Mouse (Mus musculus) CH12.LX (cell line): Measurements from ENCODE around the gene Eri3. TPM values are rescaled to one million over a fixed set of nuclear protein-coding genes. Genes with fewer than 3 reads are reported as not detected.

Source experiments
- DNase-seq: peaks from one replicate; pipeline ENCODE4 v3.0.0-alpha.2; 2013; ENCODE audit errors: extremely low read depth
- H3K27ac ChIP-seq: 2 replicates; pipeline ENCODE4 v1.5.1; 2012; ENCODE audit warnings: low read depth, mild to moderate bottlenecking, control low read depth, moderate library complexity; ENCODE audit not compliant: insufficient read depth
- H3K27me3 ChIP-seq: replicated peaks from 2 replicates; pipeline ENCODE3; 2012; ENCODE audit warnings: inconsistent platforms
- H3K36me3 ChIP-seq, 2 experiments: replicated peaks in 1 of 2; 2 replicates each; pipeline versions ENCODE3 to v1.6.1; 2012; ENCODE audit warnings: inconsistent platforms in 1 of 2, low read length in 1 of 2, mild to moderate bottlenecking in 1 of 2, mixed read lengths in 1 of 2, moderate library complexity in 1 of 2; ENCODE audit not compliant: control insufficient read depth in 1 of 2, insufficient read depth in 1 of 2
- H3K4me1 ChIP-seq, 2 experiments: 2 replicates each; pipeline ENCODE4 v1.6.1; 2012; ENCODE audit warnings: inconsistent platforms in 1 of 2, moderate library complexity in 1 of 2; ENCODE audit not compliant: insufficient read depth in 2 of 2, control insufficient read depth in 1 of 2
- H3K4me2 ChIP-seq: 2 replicates; pipeline ENCODE4 v1.6.1; 2012; ENCODE audit warnings: low read depth, mild to moderate bottlenecking, control low read depth; ENCODE audit not compliant: poor library complexity, insufficient read depth, severe bottlenecking
- H3K4me3 ChIP-seq, 3 experiments: fragments of 150-350 bp in 1 of 3; sonication (generic) in 1 of 3; replicated peaks in 1 of 3; 2 replicates each; pipeline versions ENCODE3 to v1.5.1; 2011 to 2012; ENCODE audit warnings: low read depth in 2 of 3, low read length in 2 of 3, mild to moderate bottlenecking in 2 of 3, moderate library complexity in 2 of 3, control low read depth in 1 of 3, improper control_type of control experiment in 1 of 3, inconsistent platforms in 1 of 3, mixed read lengths in 1 of 3; ENCODE audit not compliant: poor library complexity in 1 of 3
- H3K79me2 ChIP-seq: replicated peaks from 2 replicates; pipeline ENCODE4 v1.6.1; 2012; ENCODE audit warnings: mild to moderate bottlenecking, moderate library complexity; ENCODE audit not compliant: control insufficient read depth, poor library complexity, insufficient read depth, severe bottlenecking; ENCODE audit errors: extremely low read depth
- H3K9ac ChIP-seq: 2 replicates; pipeline ENCODE4 v1.6.1; 2012; ENCODE audit warnings: low read depth, mild to moderate bottlenecking, control low read depth, moderate library complexity; ENCODE audit not compliant: insufficient read depth
- H3K9me3 ChIP-seq: replicated peaks from 2 replicates; pipeline ENCODE3; 2012; ENCODE audit warnings: low read length, inconsistent platforms, mixed read lengths
- CTCF ChIP-seq, 2 experiments: IDR thresholded peaks in 1 of 2; conservative IDR thresholded peaks in 1 of 2; 2 replicates each; pipeline ENCODE4 v1.5.1; 2011 to 2012; ENCODE audit warnings: low read depth in 2 of 2, low read length in 2 of 2, improper control_type of control experiment in 1 of 2, inconsistent platforms in 1 of 2, mild to moderate bottlenecking in 1 of 2, moderate library complexity in 1 of 2
- E2F4 ChIP-seq: IDR thresholded peaks from 2 replicates; pipeline ENCODE4 v1.6.1; 2011; ENCODE audit warnings: low read depth, low read length, improper control_type of control experiment; ENCODE audit not compliant: insufficient replicate concordance
- EP300 ChIP-seq: IDR thresholded peaks from 2 replicates; pipeline ENCODE4 v1.6.1; 2011; ENCODE audit warnings: low read length, improper control_type of control experiment
- ETS1 ChIP-seq: conservative IDR thresholded peaks from 2 replicates; pipeline ENCODE4 v1.6.1; 2012; ENCODE audit warnings: low read depth, mild to moderate bottlenecking, inconsistent platforms, low read length, improper control_type of control experiment, moderate library complexity
- JUND ChIP-seq: conservative IDR thresholded peaks from 2 replicates; pipeline ENCODE4 v1.6.1; 2011; ENCODE audit warnings: low read depth, low read length, improper control_type of control experiment
- MAFK ChIP-seq: IDR thresholded peaks from 2 replicates; pipeline ENCODE4 v1.6.1; 2011; ENCODE audit warnings: low read length, improper control_type of control experiment; ENCODE audit not compliant: insufficient replicate concordance
- MAX ChIP-seq: IDR thresholded peaks from 2 replicates; pipeline ENCODE4 v1.6.1; 2011; ENCODE audit warnings: low read length, improper control_type of control experiment
- MYC ChIP-seq: IDR thresholded peaks from 2 replicates; pipeline ENCODE4 v1.6.1; 2011; ENCODE audit warnings: low read depth, mild to moderate bottlenecking, improper control_type of control experiment, low read length
- NRF1 ChIP-seq: IDR thresholded peaks from 2 replicates; pipeline ENCODE4 v1.6.1; 2014; ENCODE audit warnings: low read depth, mild to moderate bottlenecking, inconsistent platforms, low read length, improper control_type of control experiment, moderate library complexity
- POLR2A ChIP-seq: IDR thresholded peaks from 2 replicates; pipeline ENCODE4 v1.6.1; 2011; ENCODE audit warnings: low read depth, mild to moderate bottlenecking, improper control_type of control experiment, low read length
- POLR2AphosphoS2 ChIP-seq: IDR thresholded peaks from 2 replicates; pipeline ENCODE4 v1.6.1; 2011; ENCODE audit warnings: low read depth, low read length, improper control_type of control experiment
- RAD21 ChIP-seq: IDR thresholded peaks from 2 replicates; pipeline ENCODE4 v1.6.1; 2011; ENCODE audit warnings: low read depth, mild to moderate bottlenecking, low read length, improper control_type of control experiment, moderate library complexity
- TCF12 ChIP-seq: IDR thresholded peaks from 2 replicates; pipeline ENCODE4 v1.6.1; 2014; ENCODE audit warnings: low read depth, mild to moderate bottlenecking, inconsistent platforms, low read length, improper control_type of control experiment
- USF1 ChIP-seq: IDR thresholded peaks from 2 replicates; pipeline ENCODE4 v1.6.1; 2014; ENCODE audit warnings: low read depth, mild to moderate bottlenecking, inconsistent platforms, low read length, improper control_type of control experiment
- ZMIZ1 ChIP-seq: IDR thresholded peaks from 2 replicates; pipeline ENCODE4 v1.6.1; 2012; ENCODE audit warnings: low read depth, mild to moderate bottlenecking, inconsistent platforms, low read length, improper control_type of control experiment
- dilution Hi-C: fragments of 300-500 bp; cut with MboI; formaldehyde crosslinking; loops from 2 replicates; pipeline ENCODE4 v1.14.3; 2020; ENCODE audit warnings: low sequenced_read_pairs; ENCODE audit not compliant: extremely low pct_unique_long_range_greater_than_20kb, extremely low pct_ligation_motif_present
- in situ Hi-C: fragments of 300-500 bp; cut with MboI; formaldehyde crosslinking; loops from 3 replicates; pipeline ENCODE4 v1.14.3; 2019; ENCODE audit warnings: low sequenced_read_pairs, low pct_ligation_motif_present, low pct_unique_long_range_greater_than_20kb, mixed read lengths
- polyA plus RNA-seq: library from polyadenylated mRNA; unstranded; fragments of >175 nt; gene quantifications from 2 replicates; pipeline ENCODE4 v1.2.1, GENCODE M21; 2012; ENCODE audit warnings: low read depth; ENCODE audit not compliant: insufficient read length
- total RNA-seq, 2 experiments: library from RNA; depleted of rRNA; stranded (reverse); fragments of 300-350 nt in 1 of 2; fragments of >200 nt in 1 of 2; gene quantifications; 2 replicates each; pipeline ENCODE4 v1.2.3; 2012 to 2014

The Eri3 gene
- total and polyA plus RNA-seq, 3 experiments, result 31.2 to 38.0 (median 31.9) TPM

DNA sequence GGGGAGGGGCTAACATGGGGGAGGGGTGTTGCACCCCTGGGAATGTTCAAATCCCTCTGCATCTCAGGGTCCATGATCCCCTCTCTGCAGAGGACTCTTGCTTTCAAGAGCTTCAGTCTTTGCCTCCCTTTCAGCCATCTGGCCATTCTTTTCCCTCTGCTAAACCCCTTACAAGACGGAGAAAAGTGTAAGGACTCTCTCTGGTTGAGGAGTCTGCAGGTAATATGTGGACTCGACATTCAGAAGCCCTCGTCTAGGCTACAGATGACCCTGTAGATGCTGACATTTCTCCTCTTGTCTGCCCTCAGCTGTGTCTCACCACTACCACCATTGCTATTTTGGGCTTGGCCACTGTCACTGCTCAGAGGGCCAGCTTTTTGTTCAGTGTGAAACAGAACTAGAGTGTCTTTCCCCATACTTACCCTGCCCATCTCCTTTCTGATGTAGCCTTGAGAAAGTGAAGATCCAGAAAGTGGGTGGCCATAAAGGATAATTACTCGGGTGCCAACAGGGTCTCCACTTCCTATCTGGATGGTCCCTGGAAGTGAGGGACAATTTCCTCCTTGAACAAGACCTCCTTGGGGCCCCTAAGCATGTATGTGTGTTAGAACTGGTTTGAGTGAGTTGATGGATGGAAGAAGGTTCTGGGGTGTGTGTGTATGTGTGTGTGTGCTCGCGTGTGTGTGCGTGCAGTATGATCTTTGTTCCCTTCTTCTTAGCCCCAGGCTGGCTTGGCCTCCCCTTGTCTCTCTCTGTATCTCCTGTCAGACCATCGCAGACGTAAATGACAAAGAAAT is 104.7 kb downstream of the Eri3 start:
- Histone ChIP-seq H3K36me3 (peaks cover 2 to 58% of the 10 kb centered on the region in 2 experiments), H3K27me3 (no peaks in the 10 kb centered on the region)
- DNase-seq, result no peak
- TF ChIP-seq EP300, result no peak
- TF ChIP-seq, all 38 proteins: peak for 0
- peaks cover 19 to 63% of the 10 kb centered on the region in 2 experiments for H3K4me1 ChIP-seq
- dilution Hi-C loops (no loop called here), in situ Hi-C loops (loop anchor here (10.0 kb wide), 1 partner anchor 330 kb away; no protein-coding TSS in a partner anchor)
- no peak overlapping the region for H3K4me3 ChIP-seq
- no peak overlapping the region for H3K27ac ChIP-seq
- H3K9ac ChIP-seq, result no peak overlapping the region
- H3K4me2 ChIP-seq, result no peak overlapping the region
- no peaks in the 10 kb centered on the region for H3K79me2 ChIP-seq
- H3K9me3 ChIP-seq, result no peaks in the 10 kb centered on the region

DNA sequence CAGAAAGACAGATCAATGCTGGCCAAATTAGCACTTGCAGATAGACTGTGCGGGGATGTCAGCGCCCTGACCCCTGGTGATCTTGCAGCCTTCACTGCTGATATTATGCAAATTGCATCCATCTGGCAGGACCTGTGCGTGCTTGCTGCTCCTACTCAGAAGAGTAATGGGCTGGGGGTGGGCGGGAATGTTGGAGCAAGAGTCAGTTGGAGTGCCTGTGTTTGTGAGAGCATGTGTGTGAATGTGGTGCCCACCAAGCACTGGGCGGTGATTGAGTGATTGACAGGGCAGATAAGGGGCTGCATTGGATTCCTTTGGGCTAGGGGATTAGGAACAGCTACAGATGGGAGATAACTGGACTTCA is 105.3 kb downstream of the Eri3 start:
- no peak for DNase-seq
- peaks cover 0 to 56% of the 10 kb centered on the region in 2 experiments for H3K36me3 ChIP-seq

DNA sequence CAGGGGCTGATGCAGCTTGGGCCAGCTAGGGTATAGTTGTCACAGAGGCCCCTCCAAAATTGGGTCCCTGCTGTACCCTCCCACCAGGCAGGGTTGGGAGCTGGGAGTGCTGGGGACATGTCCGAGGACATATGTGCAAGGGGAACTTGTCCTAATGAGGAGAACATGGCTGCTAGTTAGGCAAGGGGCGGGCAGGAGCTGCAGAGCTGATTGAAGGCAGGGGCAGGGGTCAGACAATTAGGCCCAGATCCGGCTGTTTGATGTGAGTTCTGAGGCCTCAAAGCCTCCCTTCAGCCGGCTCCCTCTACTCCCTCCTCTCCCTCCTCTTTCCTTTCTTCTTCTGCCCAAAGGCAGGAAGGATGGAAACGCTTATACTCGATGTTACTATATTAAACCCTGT is 106.8 kb downstream of the Eri3 start:
- no peaks in the 10 kb centered on the region for H3K27me3 ChIP-seq
- no peak overlapping the region for H3K27ac ChIP-seq
- no peaks in the 10 kb centered on the region for H3K9me3 ChIP-seq
- peaks cover 16 to 58% of the 10 kb centered on the region in 2 experiments for H3K4me1 ChIP-seq
- peaks cover 0 to 53% of the 10 kb centered on the region in 2 experiments for H3K36me3 ChIP-seq
- DNase-seq, result no peak
- H3K4me2 ChIP-seq, result no peak overlapping the region
- dilution Hi-C loops (no loop called here), in situ Hi-C loops (loop anchor here (10.0 kb wide), 1 partner anchor 332 kb away; no protein-coding TSS in a partner anchor)
- no peaks in the 10 kb centered on the region for H3K79me2 ChIP-seq
- no peak overlapping the region for H3K4me3 ChIP-seq
- TF ChIP-seq EP300 (no peak), MAFK (no peak), ETS1 (no peak), JUND (no peak), E2F4 (no peak), POLR2A (no peak), TCF12 (no peak), RAD21 (no peak), USF1 (no peak), MYC (no peak), NRF1 (no peak)
- no peak overlapping the region for H3K9ac ChIP-seq

More for the DNA sequence above, 105.3 kb downstream of the Eri3 start:
- no peaks in the 10 kb centered on the region for H3K9me3 ChIP-seq
- no peak overlapping the region for H3K4me3 ChIP-seq
- no peak overlapping the region for H3K27ac ChIP-seq
- TF ChIP-seq CTCF (conservative IDR thresholded peaks at IDR 0.05 in 1 of 2, IDR thresholded peaks at IDR 0.05 in 1 of 2; ENCODE audit: low read depth in 2 of 2, low read length in 2 of 2) (no peak), ZMIZ1 (no peak), MAX (no peak), POLR2AphosphoS2 (no peak)
- TF ChIP-seq, all 38 proteins: peak for 0
- Histone ChIP-seq H3K4me2 (no peak overlapping the region), H3K4me1 (peaks cover 19 to 58% of the 10 kb centered on the region in 2 experiments), H3K27me3 (no peaks in the 10 kb centered on the region), H3K9ac (no peak overlapping the region), H3K79me2 (no peaks in the 10 kb centered on the region)
- dilution Hi-C loops, result no loop called here
- in situ Hi-C loops, result loop anchor here (10.0 kb wide), 1 partner anchor 331 kb away; no protein-coding TSS in a partner anchor
